In genomic region chr14:34354456-34354855, GRCm38 (mm10) we compare ENCODE assay signal across 24 mouse cellular contexts. TPM values are rescaled to one million over a fixed set of nuclear protein-coding genes. Genes with fewer than 3 reads are reported as not detected.
"Had no signal": no experiment of that assay in that cellular context is flagged by ENCODE, and none has a peak within 500 bp of the region (broad histone marks: within the 10 kb centered on the region; RNA-seq: fewer than 3 reads in every experiment).

No protein-coding gene starts in this region.

- H3K27me3 ChIP-seq: limb, embryonic 13.5 days; liver, embryonic 13.5 days; midbrain, embryonic 12.5 days; midbrain, embryonic 15.5 days; neural tube, embryonic 12.5 days; neural tube, embryonic 15.5 days; stomach, embryonic 15.5 days had no signal

- ATAC-seq: intestine, postnatal 0 days; midbrain, embryonic 15.5 days had no signal

- H3K4me3 ChIP-seq: layer of hippocampus, adult 2 months; limb, embryonic 10.5 days; limb, embryonic 13.5 days; liver, embryonic 13.5 days; midbrain, embryonic 12.5 days; midbrain, embryonic 15.5 days; neural tube, embryonic 12.5 days; neural tube, embryonic 15.5 days; stomach, embryonic 15.5 days had no signal

- DNase-seq: layer of hippocampus, adult 9-11 months; liver; liver, embryonic 13.5 days; lung, embryonic 14.5 days; right cerebral cortex, adult 18-20 months; right cerebral cortex, postnatal 25 days; spleen, adult 18-20 months; thymus, postnatal 25 days had no signal

- H3K9ac ChIP-seq: limb, embryonic 13.5 days; liver, embryonic 13.5 days; lung, embryonic 14.5 days; midbrain, embryonic 12.5 days; midbrain, embryonic 15.5 days; neural tube, embryonic 12.5 days; neural tube, embryonic 15.5 days; stomach, embryonic 15.5 days had no signal

- H3K9me3 ChIP-seq: limb, embryonic 10.5 days; limb, embryonic 13.5 days; liver, embryonic 13.5 days; midbrain, embryonic 12.5 days; midbrain, embryonic 15.5 days; neural tube, embryonic 12.5 days; neural tube, embryonic 15.5 days; stomach, embryonic 15.5 days had no signal

- H3K4me1 ChIP-seq: limb, embryonic 13.5 days; midbrain, embryonic 12.5 days; midbrain, embryonic 15.5 days; neural tube, embryonic 12.5 days; neural tube, embryonic 15.5 days had no signal

- H3K27ac ChIP-seq: layer of hippocampus, adult 2 months; limb, embryonic 10.5 days; limb, embryonic 13.5 days; liver, embryonic 13.5 days; macrophage; midbrain, embryonic 12.5 days; midbrain, embryonic 15.5 days; neural tube, embryonic 12.5 days; neural tube, embryonic 15.5 days; stomach, embryonic 15.5 days had no signal

- H3K36me3 ChIP-seq: limb, embryonic 10.5 days; limb, embryonic 13.5 days; liver, embryonic 13.5 days; midbrain, embryonic 12.5 days; midbrain, embryonic 15.5 days; neural tube, embryonic 12.5 days; neural tube, embryonic 15.5 days; stomach, embryonic 15.5 days had no signal

- H3K4me2 ChIP-seq: limb, embryonic 13.5 days; liver, embryonic 13.5 days; lung, embryonic 14.5 days; midbrain, embryonic 12.5 days; midbrain, embryonic 15.5 days; neural tube, embryonic 12.5 days; neural tube, embryonic 15.5 days; stomach, embryonic 15.5 days had no signal

RNA-seq across cellular contexts. Expression of gene Fam25c, which starts 0.8 kb away (rescaled TPM):
- total RNA-seq: layer of hippocampus, adult 2 months; layer of hippocampus, postnatal 25 days; left cerebral cortex, adult 18-20 months; left cerebral cortex, postnatal 25 days; megakaryocyte, adult 5-6 weeks had no signal
- polyA plus RNA-seq: intestine, embryonic 14.5 days; intestine, postnatal 0 days; large intestine, adult 2 months; limb, embryonic 10.5 days; liver, embryonic 13.5 days; lung, embryonic 14.5 days; macrophage; midbrain, embryonic 12.5 days; midbrain, embryonic 15.5 days; neural tube, embryonic 12.5 days; neural tube, embryonic 15.5 days had no signal

RNA-seq across cellular contexts. Expression of gene Sncg, which starts 20.1 kb away (rescaled TPM):
- total RNA-seq: megakaryocyte, adult 5-6 weeks had no signal
- polyA plus RNA-seq: macrophage had no signal

RNA-seq across cellular contexts. Expression of gene Mmrn2, which starts 20.8 kb away (rescaled TPM):
- total RNA-seq: megakaryocyte, adult 5-6 weeks had no signal
- polyA plus RNA-seq: macrophage had no signal
